Mouse (Mus musculus) embryonic facial prominence, embryonic 13.5 days (tissue): Measurements from ENCODE around the gene St3gal6. TPM values are rescaled to one million over a fixed set of nuclear protein-coding genes. Genes with fewer than 3 reads are reported as not detected.

Experiments used
- ATAC-seq: fragments of 200-750 bp; cut with Nextera tagmentation; 2 replicates; pipeline ENCODE4 v1.8.0; 2017; ENCODE audit warnings: low read depth; ENCODE audit not compliant: insufficient number of reproducible peaks, insufficient read depth, low FRiP score, low TSS enrichment
- H3K27ac ChIP-seq: fragments of 300-500 bp; sonication (generic); 2 replicates; pipeline ENCODE4 v1.5.1; 2015; ENCODE audit warnings: moderate library complexity, mild to moderate bottlenecking, inconsistent platforms
- H3K27me3 ChIP-seq: fragments of 300-500 bp; sonication (generic); 2 replicates; pipeline ENCODE4 v1.6.1; 2015; ENCODE audit warnings: mild to moderate bottlenecking, inconsistent platforms
- H3K36me3 ChIP-seq: fragments of 300-500 bp; sonication (generic); 2 replicates; pipeline ENCODE4 v1.6.1; 2015; ENCODE audit warnings: mild to moderate bottlenecking, inconsistent platforms
- H3K4me1 ChIP-seq: fragments of 300-500 bp; sonication (generic); 2 replicates; pipeline ENCODE4 v1.6.1; 2015; ENCODE audit warnings: inconsistent platforms
- H3K4me2 ChIP-seq: fragments of 300-500 bp; sonication (generic); 2 replicates; pipeline ENCODE4 v1.6.1; 2015; ENCODE audit warnings: moderate library complexity, mild to moderate bottlenecking, inconsistent platforms
- H3K4me3 ChIP-seq: fragments of 300-500 bp; sonication (generic); 2 replicates; pipeline ENCODE4 v1.5.1; 2015; ENCODE audit warnings: mild to moderate bottlenecking, inconsistent platforms
- H3K9ac ChIP-seq: fragments of 300-500 bp; sonication (generic); 2 replicates; pipeline ENCODE4 v1.6.1; 2015; ENCODE audit warnings: mild to moderate bottlenecking, inconsistent platforms
- H3K9me3 ChIP-seq: fragments of 300-500 bp; sonication (generic); 2 replicates; pipeline ENCODE4 v1.6.1; 2016; ENCODE audit warnings: inconsistent platforms
- WGBS: fragments of 180-500 bp; shearing (Covaris S2); methylation state at CpG from one replicate; pipeline ENCODE4 v1.1.7; 2015; ENCODE audit warnings: mixed read lengths; 5-methylcytosine and 5-hydroxymethylcytosine counted together
- polyA plus RNA-seq: library from polyadenylated mRNA; unstranded; fragments of >200 nt; fragmentation: Nextera tagmentation; extraction: Ambion mirVana; gene quantifications from 2 replicates; pipeline ENCODE4 v1.2.1, GENCODE M21; 2015

Gene St3gal6
- polyA plus RNA-seq, 1 experiment from 2014 or later = 14.7 TPM

GRCm38 (mm10) chr16:58520457-58520856 is 3.6 kb downstream of the St3gal6 start:
- Histone ChIP-seq H3K36me3 (no peaks in the 10 kb centered on the region), H3K27me3 (no peaks in the 10 kb centered on the region), H3K4me1 (peaks cover 11% of the 10 kb centered on the region), H3K9ac (no peak overlapping the region), H3K4me3 (no peak overlapping the region), H3K9me3 (peaks cover 4% of the 10 kb centered on the region; the same call in 1 of the 2 replicates), H3K4me2 (no peak overlapping the region), H3K27ac (no peak overlapping the region)
- WGBS = 72% methylated on average over 6 of the region's 6 CpGs
- no peak for ATAC-seq

- peaks cover 11% of the 10 kb centered on the region for H3K4me1 ChIP-seq
- ATAC-seq = no peak
- 0 out of 2 replicates have a peak overlapping the region, but pooled peaks have one; percentile 27 for H3K4me2 ChIP-seq
- H3K9ac ChIP-seq = no peak overlapping the region
- H3K9me3 ChIP-seq = 0 out of 2 replicates have a peak, but pooled peaks cover under 1% of the 10 kb centered on the region
- H3K27me3 ChIP-seq = no peaks in the 10 kb centered on the region
- H3K27ac ChIP-seq = no peak overlapping the region
- WGBS = 60% methylated on average over 11 of the region's 11 CpGs
- no peak overlapping the region for H3K4me3 ChIP-seq
- no peaks in the 10 kb centered on the region for H3K36me3 ChIP-seq
These were observed 4.4 kb downstream of the St3gal6 start for GRCm38 (mm10) chr16:58519650-58520073.

- H3K27me3 ChIP-seq = no peaks in the 10 kb centered on the region
- H3K4me2 ChIP-seq = no peak overlapping the region
- no peak overlapping the region for H3K4me3 ChIP-seq
- WGBS = 87% methylated on average over 7 of the region's 7 CpGs
- no peak for ATAC-seq
- H3K9ac ChIP-seq = no peak overlapping the region
- H3K4me1 ChIP-seq = peaks cover 23% of the 10 kb centered on the region
- H3K27ac ChIP-seq = no peak overlapping the region
- H3K36me3 ChIP-seq = no peaks in the 10 kb centered on the region
- H3K9me3 ChIP-seq = no peaks in the 10 kb centered on the region
These were observed 6.9 kb downstream of the St3gal6 start for GRCm38 (mm10) chr16:58516960-58517798.

GRCm38 (mm10) chr16:58516161-58516560 is 7.9 kb downstream of the St3gal6 start:
- H3K9ac ChIP-seq = no peak overlapping the region
- H3K9me3 ChIP-seq = no peaks in the 10 kb centered on the region
- WGBS = 86% methylated on average over 2 of the region's 2 CpGs
- no peak for ATAC-seq
- peaks cover 28% of the 10 kb centered on the region for H3K4me1 ChIP-seq
- no peak overlapping the region for H3K4me3 ChIP-seq
- no peak overlapping the region for H3K4me2 ChIP-seq
- H3K36me3 ChIP-seq = no peaks in the 10 kb centered on the region
- no peak overlapping the region for H3K27ac ChIP-seq
- no peaks in the 10 kb centered on the region for H3K27me3 ChIP-seq

GRCm38 (mm10) chr16:58514565-58514964 is 9.5 kb downstream of the St3gal6 start:
- Histone ChIP-seq H3K4me1 (peaks cover 34% of the 10 kb centered on the region), H3K9me3 (no peaks in the 10 kb centered on the region), H3K9ac (no peak overlapping the region), H3K27ac (no peak overlapping the region), H3K4me3 (no peak overlapping the region), H3K4me2 (no peak overlapping the region), H3K27me3 (no peaks in the 10 kb centered on the region), H3K36me3 (no peaks in the 10 kb centered on the region)
- WGBS = 90% methylated on average over 9 of the region's 9 CpGs
- ATAC-seq = no peak

GRCm38 (mm10) chr16:58513755-58514154 is 10.3 kb downstream of the St3gal6 start:
- Histone ChIP-seq H3K4me1 (peaks cover 32% of the 10 kb centered on the region), H3K9me3 (no peaks in the 10 kb centered on the region), H3K4me3 (no peak overlapping the region), H3K27ac (peak overlapping the region; percentile 55), H3K9ac (0 out of 2 replicates have a peak overlapping the region, but pooled peaks have one; percentile 2), H3K36me3 (no peaks in the 10 kb centered on the region), H3K4me2 (no peak overlapping the region), H3K27me3 (no peaks in the 10 kb centered on the region)
- no peak for ATAC-seq
- 37% methylated on average over 6 of the region's 6 CpGs for WGBS

GRCm38 (mm10) chr16:58512887-58513286 is 11.2 kb downstream of the St3gal6 start:
- Histone ChIP-seq H3K27me3 (no peaks in the 10 kb centered on the region), H3K4me1 (peaks cover 32% of the 10 kb centered on the region), H3K36me3 (no peaks in the 10 kb centered on the region), H3K9ac (no peak overlapping the region), H3K27ac (peak overlapping the region; percentile 58; the same call in 1 of the 2 replicates), H3K9me3 (no peaks in the 10 kb centered on the region), H3K4me3 (no peak overlapping the region), H3K4me2 (no peak overlapping the region)
- WGBS = 21% methylated on average over 3 of the region's 3 CpGs
- no peak for ATAC-seq

GRCm38 (mm10) chr16:58512181-58512761 is 11.8 kb downstream of the St3gal6 start:
- Histone ChIP-seq H3K36me3 (no peaks in the 10 kb centered on the region), H3K27ac (peak overlapping the region; percentile 41; the same call in 1 of the 2 replicates), H3K9ac (no peak overlapping the region), H3K4me1 (peaks cover 34% of the 10 kb centered on the region), H3K27me3 (no peaks in the 10 kb centered on the region), H3K9me3 (no peaks in the 10 kb centered on the region), H3K4me3 (no peak overlapping the region), H3K4me2 (peak overlapping the region; percentile 26)
- ATAC-seq = peak; percentile 32; the same call in 1 of the 2 replicates
- 16% methylated on average over 9 of the region's 9 CpGs for WGBS

- Histone ChIP-seq H3K27me3 (no peaks in the 10 kb centered on the region), H3K9ac (no peak overlapping the region), H3K9me3 (no peaks in the 10 kb centered on the region), H3K4me2 (no peak overlapping the region), H3K4me3 (no peak overlapping the region), H3K27ac (no peak overlapping the region), H3K36me3 (no peaks in the 10 kb centered on the region), H3K4me1 (peaks cover 8% of the 10 kb centered on the region; the same call in 1 of the 2 replicates)
- ATAC-seq = no peak
These were observed 19.1 kb downstream of the St3gal6 start for GRCm38 (mm10) chr16:58504945-58505344.

- Histone ChIP-seq H3K4me2 (no peak overlapping the region), H3K27me3 (no peaks in the 10 kb centered on the region), H3K4me1 (0 out of 2 replicates have a peak, but pooled peaks cover 7% of the 10 kb centered on the region), H3K36me3 (no peaks in the 10 kb centered on the region), H3K27ac (no peak overlapping the region), H3K9me3 (no peaks in the 10 kb centered on the region), H3K4me3 (no peak overlapping the region), H3K9ac (no peak overlapping the region)
- 73% methylated on average over 6 of the region's 6 CpGs for WGBS
- ATAC-seq = no peak
These were observed 21.5 kb downstream of the St3gal6 start for GRCm38 (mm10) chr16:58502566-58502965.

- Histone ChIP-seq H3K27me3 (no peaks in the 10 kb centered on the region), H3K9ac (no peak overlapping the region), H3K27ac (no peak overlapping the region), H3K4me1 (0 out of 2 replicates have a peak, but pooled peaks cover under 1% of the 10 kb centered on the region), H3K36me3 (no peaks in the 10 kb centered on the region), H3K4me3 (no peak overlapping the region), H3K9me3 (no peaks in the 10 kb centered on the region), H3K4me2 (no peak overlapping the region)
- 42% methylated on average over 6 of the region's 6 CpGs for WGBS
- no peak for ATAC-seq
These were observed 22.2 kb downstream of the St3gal6 start for GRCm38 (mm10) chr16:58501760-58502301.
